Mouse (Mus musculus) ES-E14 (cell line): ENCODE results near the gene Vti1b. TPM values are rescaled to one million over a fixed set of nuclear protein-coding genes. Genes with fewer than 3 reads are reported as not detected.

Experiments
- DNase-seq: peaks from one replicate; pipeline ENCODE4 v3.0.0-alpha.2; 2013; ENCODE audit warnings: low read depth, low spot score
- H3K27ac ChIP-seq: 2 replicates; pipeline ENCODE4 v1.5.1; 2012; ENCODE audit warnings: low read depth, mild to moderate bottlenecking, low read length, moderate library complexity, mixed read lengths; ENCODE audit not compliant: poor library complexity, insufficient read depth, severe bottlenecking
- H3K36me3 ChIP-seq: 2 replicates; pipeline ENCODE4 v1.6.1; 2012; ENCODE audit warnings: mild to moderate bottlenecking, low read length, moderate library complexity, mixed read lengths; ENCODE audit not compliant: control insufficient read depth, poor library complexity, insufficient read depth, severe bottlenecking
- H3K4me1 ChIP-seq, 2 experiments: fragments of 150-350 bp in 1 of 2; sonication (generic) in 1 of 2; 2 replicates each; pipeline ENCODE4 v1.6.1; 2012; ENCODE audit warnings: low read length in 2 of 2, mild to moderate bottlenecking in 1 of 2, mixed read lengths in 1 of 2; ENCODE audit not compliant: control insufficient read depth in 2 of 2, insufficient read depth in 2 of 2, poor library complexity in 1 of 2
- H3K4me3 ChIP-seq, 2 experiments: fragments of 150-350 bp in 1 of 2; sonication (generic) in 1 of 2; 2 replicates each; pipeline ENCODE4 v1.5.1; 2012; ENCODE audit warnings: low read length in 2 of 2, low read depth in 1 of 2, mild to moderate bottlenecking in 1 of 2, mixed read lengths in 1 of 2; ENCODE audit not compliant: insufficient read depth in 1 of 2, poor library complexity in 1 of 2, severe bottlenecking in 1 of 2
- H3K9ac ChIP-seq: 2 replicates; pipeline ENCODE4 v1.6.1; 2012; ENCODE audit warnings: low read depth, mild to moderate bottlenecking, low read length, mixed read lengths; ENCODE audit not compliant: poor library complexity, insufficient read depth, severe bottlenecking
- H3K9me3 ChIP-seq: fragments of 150-350 bp; sonication (generic); 2 replicates; pipeline ENCODE4 v1.6.1; 2012; ENCODE audit warnings: low read depth, mild to moderate bottlenecking, low read length; ENCODE audit not compliant: control insufficient read depth, insufficient read depth
- CHD2 ChIP-seq: IDR thresholded peaks from 2 replicates; pipeline ENCODE4 v1.6.1; 2014; ENCODE audit warnings: mild to moderate bottlenecking, low read depth, low read length, inconsistent platforms
- HCFC1 ChIP-seq: IDR thresholded peaks from 2 replicates; pipeline ENCODE4 v1.6.1; 2012; ENCODE audit warnings: low read length, inconsistent platforms, borderline replicate concordance; ENCODE audit not compliant: insufficient read depth
- MAFK ChIP-seq: IDR thresholded peaks from 2 replicates; pipeline ENCODE4 v1.6.1; 2014; ENCODE audit warnings: mild to moderate bottlenecking, low read depth, low read length, inconsistent platforms; ENCODE audit not compliant: insufficient read depth
- ZC3H11A ChIP-seq: IDR thresholded peaks from 2 replicates; pipeline ENCODE4 v1.6.1; 2012; ENCODE audit warnings: low read depth, mild to moderate bottlenecking, inconsistent platforms, low read length, borderline replicate concordance
- ZNF384 ChIP-seq: IDR thresholded peaks from 2 replicates; pipeline ENCODE4 v1.6.1; 2012; ENCODE audit warnings: low read depth, low read length, inconsistent platforms
- in situ Hi-C, 2 experiments: fragments of 600-800 bp; cut with MboI; formaldehyde crosslinking; loops; one replicate each; pipeline ENCODE4 v1.15.1; 2025; ENCODE audit warnings: low sequenced_read_pairs in 2 of 2, inconsistent platforms in 1 of 2; ENCODE audit not compliant: unreplicated experiment in 2 of 2
- total RNA-seq: library from RNA; depleted of rRNA; stranded (reverse); fragments of 300-350 nt; gene quantifications from 2 replicates; pipeline ENCODE4 v1.2.3, GENCODE M21; 2012

Gene Vti1b
- total RNA-seq, 1 experiment = 65.5 TPM

DNA sequence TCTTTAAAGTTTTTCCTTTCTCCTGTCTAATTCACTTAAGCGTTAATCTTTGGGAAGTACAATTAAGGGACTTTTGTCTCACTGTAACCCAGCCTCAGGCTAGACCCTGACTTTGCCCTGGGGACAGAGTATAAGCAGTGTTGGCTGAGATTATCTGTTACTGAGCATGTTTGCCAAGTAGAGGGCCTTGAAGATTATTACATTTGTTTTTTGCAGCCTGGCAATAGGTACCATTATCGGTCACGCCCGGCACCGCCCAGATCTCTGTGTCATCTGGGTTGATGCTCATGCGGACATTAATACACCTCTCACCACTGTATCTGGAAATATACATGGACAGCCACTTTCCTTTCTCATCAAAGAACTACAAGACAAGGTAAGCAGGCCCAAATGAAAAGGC, 22.8 kb downstream of the Vti1b start:
- Histone ChIP-seq H3K36me3 (no peaks in the 10 kb centered on the region), H3K9me3 (no peaks in the 10 kb centered on the region), H3K27ac (no peak overlapping the region), H3K9ac (no peak overlapping the region), H3K4me1 (no peaks in the 10 kb centered on the region), H3K4me3 (no peak overlapping the region)
- TF ChIP-seq MAFK (no peak), ZNF384 (no peak), ZC3H11A (no peak), HCFC1 (no peak), CHD2 (no peak)
- no peak for DNase-seq
- in situ Hi-C loops = no loop called here

GRCm38 (mm10) chr12:79141384-79141783, 31.1 kb downstream of the Vti1b start:
- H3K27ac ChIP-seq = no peak overlapping the region
- H3K36me3 ChIP-seq = no peaks in the 10 kb centered on the region
- no peaks in the 10 kb centered on the region for H3K9me3 ChIP-seq
- no peak overlapping the region for H3K9ac ChIP-seq
- in situ Hi-C loops = no loop called here
- no peak overlapping the region for H3K4me3 ChIP-seq
- TF ChIP-seq ZC3H11A (no peak), MAFK (no peak), ZNF384 (no peak), CHD2 (no peak)
- H3K4me1 ChIP-seq = no peaks in the 10 kb centered on the region
- DNase-seq = no peak

DNA sequence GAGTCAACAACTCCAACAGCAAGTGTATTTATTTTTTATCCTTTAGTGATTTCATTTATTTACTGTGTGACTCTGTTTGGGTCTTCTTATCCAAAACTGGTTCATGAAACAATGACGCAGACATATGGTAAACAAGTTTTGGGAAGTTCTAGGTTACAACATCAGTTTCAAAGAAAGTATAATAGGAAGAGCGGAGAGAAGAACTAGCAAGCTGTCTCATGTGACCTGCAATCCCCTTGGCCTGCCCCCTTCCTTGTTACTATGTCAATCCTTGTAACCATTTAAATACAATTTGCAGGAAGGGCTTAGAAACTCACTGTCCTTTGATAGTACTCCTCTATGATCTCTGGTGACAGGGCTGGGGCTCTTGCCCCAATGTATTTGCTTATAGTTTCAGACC, 31.7 kb downstream of the Vti1b start:
- Histone ChIP-seq H3K36me3 (no peaks in the 10 kb centered on the region), H3K4me1 (no peaks in the 10 kb centered on the region), H3K9ac (no peak overlapping the region), H3K4me3 (no peak overlapping the region), H3K27ac (no peak overlapping the region), H3K9me3 (no peaks in the 10 kb centered on the region)
- no peak for DNase-seq
- in situ Hi-C loops = no loop called here
- no peak for TF ChIP-seq HCFC1

DNA sequence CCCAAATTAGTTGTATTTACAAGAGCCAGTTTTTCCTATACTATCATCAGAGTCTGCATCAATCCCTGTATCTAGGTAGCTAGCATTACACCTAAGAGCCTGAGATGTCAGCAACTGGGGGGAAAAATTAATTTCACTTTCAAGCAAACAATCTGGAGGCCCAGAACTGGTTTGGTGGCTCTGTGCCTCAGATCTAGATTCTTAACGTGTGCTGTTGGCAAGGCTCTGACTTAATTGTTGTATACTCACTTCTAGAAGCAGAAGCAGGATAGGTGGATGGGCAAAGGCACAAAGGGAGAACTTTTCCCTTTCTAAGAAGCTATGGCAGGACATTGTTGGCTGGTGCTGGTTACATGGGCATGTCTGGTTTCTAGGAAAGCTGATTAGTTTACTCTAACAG, 33.0 kb downstream of the Vti1b start:
- no peak overlapping the region for H3K27ac ChIP-seq
- H3K9me3 ChIP-seq = no peaks in the 10 kb centered on the region
- no peak overlapping the region for H3K4me3 ChIP-seq
- TF ChIP-seq CHD2 (no peak), MAFK (no peak), HCFC1 (no peak), ZC3H11A (no peak), ZNF384 (no peak)
- H3K9ac ChIP-seq = no peak overlapping the region
- no peaks in the 10 kb centered on the region for H3K4me1 ChIP-seq
- in situ Hi-C loops = no loop called here
- no peaks in the 10 kb centered on the region for H3K36me3 ChIP-seq
- no peak for DNase-seq

DNA sequence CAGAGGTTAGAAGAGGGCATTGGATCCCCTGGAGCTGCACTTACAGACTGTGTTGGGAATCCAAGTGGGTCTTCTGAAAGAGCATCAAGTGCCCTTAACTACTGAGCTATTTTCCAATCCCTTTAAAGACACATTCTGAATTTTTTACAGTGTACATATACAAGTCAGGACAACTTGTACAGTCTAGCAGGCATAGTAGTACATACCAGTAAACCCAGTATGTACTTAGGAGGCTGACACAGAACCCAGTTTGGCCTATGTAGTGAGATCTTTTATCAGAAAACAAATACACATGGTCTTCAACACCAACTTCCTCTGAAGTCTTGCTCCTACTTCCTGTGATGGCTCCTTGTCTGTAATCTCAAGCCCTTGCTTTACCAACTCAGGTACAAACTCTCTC, 33.5 kb downstream of the Vti1b start:
- H3K9ac ChIP-seq = no peak overlapping the region
- H3K4me3 ChIP-seq = no peak overlapping the region
- in situ Hi-C loops = no loop called here
- H3K9me3 ChIP-seq = no peaks in the 10 kb centered on the region
- H3K4me1 ChIP-seq = no peaks in the 10 kb centered on the region
- DNase-seq = no peak
- no peaks in the 10 kb centered on the region for H3K36me3 ChIP-seq
- TF ChIP-seq CHD2 (no peak), HCFC1 (no peak)
- H3K27ac ChIP-seq = no peak overlapping the region
